Mouse (Mus musculus): ENCODE data around the gene Tmem132c. TPM values are rescaled to one million over a fixed set of nuclear protein-coding genes. Genes with fewer than 3 reads are reported as not detected.
A peak's percentile ranks its signal among the peaks of the same experiment; 100 is the strongest.

Tmem132c gene
- polyA plus RNA-seq, 1 experiment from 2014 or later: 0.39 TPM

DNA sequence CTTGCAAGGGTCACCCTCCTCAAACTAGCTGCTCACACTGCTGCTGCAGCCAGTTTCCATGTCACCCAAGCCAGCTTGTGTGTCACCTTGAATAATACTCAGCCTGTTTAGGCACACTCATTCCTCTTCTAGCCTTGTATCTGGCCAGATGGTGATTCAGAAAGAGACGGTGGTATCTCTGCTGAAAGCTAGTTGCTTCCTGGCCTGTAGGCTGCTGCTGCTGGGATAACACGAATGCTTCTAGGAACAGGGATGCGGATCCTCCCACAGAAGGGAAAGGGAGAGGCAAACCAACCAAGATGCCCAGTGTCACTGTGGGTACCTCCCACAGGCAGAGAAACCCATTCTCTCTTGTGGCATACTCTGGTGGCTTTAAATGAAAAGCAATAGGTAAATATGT is 134.0 kb downstream of the Tmem132c start:
- ATAC-seq: no peak
- H3K9ac ChIP-seq (ENCODE audit: low read depth, low read length): no peak overlapping the region
- no peaks in the 10 kb centered on the region for H3K27me3 ChIP-seq (replicated peaks; ENCODE audit: control insufficient read depth, insufficient read depth, low read length)
- no peak overlapping the region for H3K4me3 ChIP-seq (ENCODE audit: low read length)
- H3K4me1 ChIP-seq (ENCODE audit: control insufficient read depth, insufficient read depth, low read length): no peaks in the 10 kb centered on the region
- no peaks in the 10 kb centered on the region for H3K36me3 ChIP-seq (ENCODE audit: control insufficient read depth, insufficient read depth, low read length)
- 90% methylated on average over 3 of the region's 3 CpGs for WGBS
- no peaks in the 10 kb centered on the region for H3K9me3 ChIP-seq (ENCODE audit: control insufficient read depth, low read length)
- no peak overlapping the region for H3K27ac ChIP-seq (ENCODE audit: low read length)
- H3K4me2 ChIP-seq (ENCODE audit: low read depth, low read length): no peak overlapping the region

DNA sequence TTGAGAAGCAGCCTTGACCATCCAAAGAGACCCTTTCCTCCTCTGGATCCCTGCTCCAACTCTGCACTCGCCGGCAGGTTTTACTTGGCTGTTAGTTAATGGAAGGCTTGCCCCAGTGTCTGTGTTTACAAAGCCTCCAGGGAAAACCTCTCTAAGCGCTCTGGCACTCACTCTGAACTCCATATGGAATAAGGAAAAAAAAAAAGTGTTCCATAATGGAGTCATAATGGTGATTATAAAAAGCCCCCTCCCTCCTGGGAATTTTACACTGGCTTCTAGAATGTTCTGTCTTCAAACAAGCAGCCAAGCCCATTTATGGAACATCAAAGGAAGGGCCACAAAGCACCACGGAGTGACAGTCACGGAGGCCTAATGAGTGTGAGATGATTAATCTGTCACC is 136.9 kb downstream of the Tmem132c start:
- Histone ChIP-seq H3K4me1 (ENCODE audit: control insufficient read depth, insufficient read depth, low read length) (no peaks in the 10 kb centered on the region), H3K9me3 (ENCODE audit: control insufficient read depth, low read length) (no peaks in the 10 kb centered on the region), H3K27me3 (replicated peaks; ENCODE audit: control insufficient read depth, insufficient read depth, low read length) (no peaks in the 10 kb centered on the region), H3K9ac (ENCODE audit: low read depth, low read length) (no peak overlapping the region), H3K36me3 (ENCODE audit: control insufficient read depth, insufficient read depth, low read length) (no peaks in the 10 kb centered on the region), H3K4me2 (ENCODE audit: low read depth, low read length) (no peak overlapping the region), H3K4me3 (ENCODE audit: low read length) (no peak overlapping the region), H3K27ac (ENCODE audit: low read length) (no peak overlapping the region)
- no peak for ATAC-seq
- 27% methylated on average over 5 of the region's 5 CpGs for WGBS

DNA sequence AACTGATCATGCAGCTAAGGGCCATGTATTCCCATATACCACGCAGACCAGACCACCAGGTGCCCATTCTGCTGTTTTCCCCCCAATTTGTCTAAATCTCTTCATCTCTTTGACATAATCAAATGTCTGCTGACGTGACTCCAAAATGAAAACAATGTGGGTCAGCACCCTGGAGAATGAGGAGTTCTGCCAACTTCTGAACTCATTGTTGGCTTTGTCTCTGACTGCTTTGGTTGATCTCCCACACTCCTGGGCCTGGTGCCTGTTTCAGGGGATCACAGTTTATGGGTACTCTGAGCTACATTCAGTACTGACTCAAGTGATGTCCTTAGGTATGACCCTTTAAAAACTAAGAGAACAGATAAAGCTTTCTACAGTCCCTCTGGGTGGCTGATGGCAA is 137.7 kb downstream of the Tmem132c start:
- WGBS: 81% methylated on average over 2 of the region's 2 CpGs
- Histone ChIP-seq H3K27ac (ENCODE audit: low read length) (no peak overlapping the region), H3K4me1 (ENCODE audit: control insufficient read depth, insufficient read depth, low read length) (no peaks in the 10 kb centered on the region), H3K9ac (ENCODE audit: low read depth, low read length) (no peak overlapping the region), H3K27me3 (replicated peaks; ENCODE audit: control insufficient read depth, insufficient read depth, low read length) (no peaks in the 10 kb centered on the region), H3K4me3 (ENCODE audit: low read length) (no peak overlapping the region), H3K9me3 (ENCODE audit: control insufficient read depth, low read length) (no peaks in the 10 kb centered on the region), H3K4me2 (ENCODE audit: low read depth, low read length) (no peak overlapping the region), H3K36me3 (ENCODE audit: control insufficient read depth, insufficient read depth, low read length) (no peaks in the 10 kb centered on the region)
- ATAC-seq: no peak

GRCm38 (mm10) chr5:127381216-127381615 is 139.6 kb downstream of the Tmem132c start:
- Histone ChIP-seq H3K9ac (ENCODE audit: low read depth, low read length) (no peak overlapping the region), H3K4me1 (ENCODE audit: control insufficient read depth, insufficient read depth, low read length) (no peaks in the 10 kb centered on the region), H3K27me3 (replicated peaks; ENCODE audit: control insufficient read depth, insufficient read depth, low read length) (no peaks in the 10 kb centered on the region), H3K9me3 (ENCODE audit: control insufficient read depth, low read length) (no peaks in the 10 kb centered on the region), H3K4me3 (ENCODE audit: low read length) (no peak overlapping the region), H3K36me3 (ENCODE audit: control insufficient read depth, insufficient read depth, low read length) (no peaks in the 10 kb centered on the region), H3K27ac (ENCODE audit: low read length) (no peak overlapping the region), H3K4me2 (ENCODE audit: low read depth, low read length) (no peak overlapping the region)
- ATAC-seq: no peak
- 80% methylated on average over 4 of the region's 4 CpGs for WGBS

- no peak for ATAC-seq
- H3K4me2 ChIP-seq (ENCODE audit: low read depth, low read length): no peak overlapping the region
- H3K27ac ChIP-seq (ENCODE audit: low read length): no peak overlapping the region
- H3K36me3 ChIP-seq (ENCODE audit: control insufficient read depth, insufficient read depth, low read length): no peaks in the 10 kb centered on the region
- H3K27me3 ChIP-seq (replicated peaks; ENCODE audit: control insufficient read depth, insufficient read depth, low read length): no peaks in the 10 kb centered on the region
- H3K9me3 ChIP-seq (ENCODE audit: control insufficient read depth, low read length): no peaks in the 10 kb centered on the region
- 73% methylated on average over 5 of the region's 5 CpGs for WGBS
- H3K4me1 ChIP-seq (ENCODE audit: control insufficient read depth, insufficient read depth, low read length): no peaks in the 10 kb centered on the region
- H3K9ac ChIP-seq (ENCODE audit: low read depth, low read length): no peak overlapping the region
- no peak overlapping the region for H3K4me3 ChIP-seq (ENCODE audit: low read length)
Measured at GRCm38 (mm10) chr5:127382571-127382970, 141.0 kb downstream of the Tmem132c start.

DNA sequence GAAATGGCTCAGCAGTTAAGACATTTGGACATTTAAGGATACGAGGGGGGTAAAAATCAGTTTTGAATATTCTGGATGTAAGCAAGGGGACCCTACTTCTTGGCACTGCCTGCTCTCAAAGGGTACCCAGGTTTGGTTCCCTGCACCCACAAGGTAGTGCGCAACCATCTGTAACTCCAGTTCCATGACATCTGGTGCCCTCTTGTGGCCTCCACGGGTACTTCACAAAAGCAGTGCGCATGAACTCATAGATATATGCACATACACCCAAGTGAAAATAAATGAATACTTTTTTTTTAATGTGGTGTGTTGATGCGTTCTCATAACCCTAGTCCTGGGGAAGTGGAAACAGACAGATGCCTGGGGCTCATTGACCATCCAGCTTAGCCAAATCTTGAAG is 149.6 kb downstream of the Tmem132c start:
- 90% methylated on average over 5 of the region's 5 CpGs for WGBS
- no peaks in the 10 kb centered on the region for H3K27me3 ChIP-seq (replicated peaks; ENCODE audit: control insufficient read depth, insufficient read depth, low read length)
- H3K4me2 ChIP-seq (ENCODE audit: low read depth, low read length): no peak overlapping the region
- no peak overlapping the region for H3K27ac ChIP-seq (ENCODE audit: low read length)
- peaks cover 5% of the 10 kb centered on the region; the same call in 1 of the 2 replicates for H3K9me3 ChIP-seq (ENCODE audit: control insufficient read depth, low read length)
- ATAC-seq: no peak
- H3K9ac ChIP-seq (ENCODE audit: low read depth, low read length): no peak overlapping the region
- H3K4me1 ChIP-seq (ENCODE audit: control insufficient read depth, insufficient read depth, low read length): no peaks in the 10 kb centered on the region
- no peaks in the 10 kb centered on the region for H3K36me3 ChIP-seq (ENCODE audit: control insufficient read depth, insufficient read depth, low read length)
- H3K4me3 ChIP-seq (ENCODE audit: low read length): no peak overlapping the region

DNA sequence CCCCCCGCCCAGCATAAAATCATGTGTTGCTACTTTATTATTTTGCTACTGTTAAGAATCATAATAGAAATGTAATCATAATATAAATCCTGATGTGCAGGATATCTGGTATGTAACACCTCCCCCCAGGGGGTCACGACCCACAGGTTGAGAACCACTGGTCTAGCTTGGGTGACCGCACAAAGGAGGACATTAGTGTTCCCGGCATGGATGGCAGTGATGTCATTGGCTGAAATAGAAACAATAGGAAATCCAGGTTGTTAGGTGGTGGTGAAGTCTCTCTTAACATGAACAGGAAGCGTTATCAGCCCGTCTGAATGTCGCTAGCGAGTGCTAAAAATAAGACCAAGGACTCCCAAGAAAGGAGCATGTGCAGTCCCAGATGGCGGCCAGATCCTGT is 155.3 kb downstream of the Tmem132c start:
- H3K9ac ChIP-seq (ENCODE audit: low read depth, low read length): no peak overlapping the region
- H3K4me1 ChIP-seq (ENCODE audit: control insufficient read depth, insufficient read depth, low read length): no peaks in the 10 kb centered on the region
- H3K9me3 ChIP-seq (ENCODE audit: control insufficient read depth, low read length): peaks cover 5% of the 10 kb centered on the region; the same call in 1 of the 2 replicates
- WGBS: 85% methylated on average over 9 of the region's 9 CpGs
- no peak overlapping the region for H3K4me2 ChIP-seq (ENCODE audit: low read depth, low read length)
- H3K4me3 ChIP-seq (ENCODE audit: low read length): no peak overlapping the region
- H3K27me3 ChIP-seq (replicated peaks; ENCODE audit: control insufficient read depth, insufficient read depth, low read length): no peaks in the 10 kb centered on the region
- no peak for ATAC-seq
- no peak overlapping the region for H3K27ac ChIP-seq (ENCODE audit: low read length)
- no peaks in the 10 kb centered on the region for H3K36me3 ChIP-seq (ENCODE audit: control insufficient read depth, insufficient read depth, low read length)

- no peak for ATAC-seq
- Histone ChIP-seq H3K9me3 (ENCODE audit: control insufficient read depth, low read length) (no peaks in the 10 kb centered on the region), H3K4me1 (ENCODE audit: control insufficient read depth, insufficient read depth, low read length) (no peaks in the 10 kb centered on the region), H3K27me3 (replicated peaks; ENCODE audit: control insufficient read depth, insufficient read depth, low read length) (no peaks in the 10 kb centered on the region), H3K4me2 (ENCODE audit: low read depth, low read length) (no peak overlapping the region), H3K36me3 (ENCODE audit: control insufficient read depth, insufficient read depth, low read length) (no peaks in the 10 kb centered on the region), H3K9ac (ENCODE audit: low read depth, low read length) (no peak overlapping the region), H3K4me3 (ENCODE audit: low read length) (no peak overlapping the region), H3K27ac (ENCODE audit: low read length) (no peak overlapping the region)
- WGBS: 17% methylated on average over 7 of the region's 7 CpGs
Measured at GRCm38 (mm10) chr5:127398010-127398409, 156.4 kb downstream of the Tmem132c start.

DNA sequence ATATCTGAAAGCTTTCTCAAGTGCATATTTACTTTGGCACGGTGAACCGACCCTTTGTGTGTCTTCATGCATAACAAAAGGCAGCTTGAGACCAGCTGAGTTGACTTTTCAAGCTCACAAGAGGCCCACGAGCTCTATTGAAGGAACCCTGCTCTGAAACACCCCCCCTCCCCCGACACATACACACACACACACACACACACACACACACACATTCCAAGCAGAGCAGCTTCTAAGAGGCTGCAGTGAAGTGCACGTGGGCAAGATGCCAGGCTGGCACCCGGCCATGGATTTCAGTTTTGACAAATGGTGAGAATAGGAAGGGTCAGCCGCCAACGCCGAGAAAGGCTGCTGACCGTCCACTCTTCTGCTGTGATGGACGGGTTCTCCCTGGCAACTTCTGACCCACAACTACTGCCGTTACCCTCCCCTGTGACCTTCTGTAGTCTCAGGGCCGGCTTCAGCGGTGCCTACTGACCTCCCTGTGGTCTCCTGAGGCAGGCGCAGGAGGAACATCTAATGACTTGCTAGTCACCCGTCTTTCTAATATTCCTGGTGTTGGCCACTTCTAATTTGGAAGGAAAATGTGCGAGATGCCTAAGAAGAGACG is 163.9 kb downstream of the Tmem132c start:
- 43% methylated on average over 18 of the region's 18 CpGs for WGBS
- Histone ChIP-seq H3K9me3 (ENCODE audit: control insufficient read depth, low read length) (no peaks in the 10 kb centered on the region), H3K4me1 (ENCODE audit: control insufficient read depth, insufficient read depth, low read length) (no peaks in the 10 kb centered on the region), H3K27ac (ENCODE audit: low read length) (no peak overlapping the region), H3K4me3 (ENCODE audit: low read length) (no peak overlapping the region), H3K9ac (ENCODE audit: low read depth, low read length) (no peak overlapping the region), H3K36me3 (ENCODE audit: control insufficient read depth, insufficient read depth, low read length) (no peaks in the 10 kb centered on the region), H3K27me3 (replicated peaks; ENCODE audit: control insufficient read depth, insufficient read depth, low read length) (no peaks in the 10 kb centered on the region), H3K4me2 (ENCODE audit: low read depth, low read length) (no peak overlapping the region)
- peak; percentile 63; the same call in 1 of the 2 replicates for ATAC-seq

All from intestine, embryonic 16.5 days (tissue).